In the genomic region with DNA sequence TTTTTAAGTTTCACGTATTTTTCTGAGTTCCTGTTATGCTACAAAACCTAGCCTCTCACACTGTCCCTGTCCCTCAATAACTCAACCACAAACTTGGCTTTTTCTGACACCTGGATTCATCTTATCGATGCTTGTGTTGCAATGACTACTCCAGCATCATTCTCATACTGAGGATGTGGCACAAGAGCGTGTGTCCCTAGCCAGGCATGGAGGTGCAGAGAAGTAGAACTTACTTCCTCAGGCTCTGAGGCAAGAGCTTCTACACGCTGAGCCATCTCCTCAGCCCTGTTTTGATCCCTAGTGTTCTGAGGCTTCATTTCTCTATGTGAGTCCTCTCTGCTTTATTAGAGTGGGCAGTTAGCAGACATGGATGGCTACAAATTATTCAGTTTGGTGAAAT, we compare ENCODE assay signal across 20 mouse cellular contexts. TPM values are rescaled to one million over a fixed set of nuclear protein-coding genes. Genes with fewer than 3 reads are reported as not detected.
DNase-seq lines count a peak whose midpoint lies in the region; ATAC-seq lines count a peak whose summit lies in the region.
"Had no signal": no experiment of that assay in that cellular context is flagged by ENCODE, and none has a peak within 500 bp of the region (broad histone marks: within the 10 kb centered on the region; RNA-seq: fewer than 3 reads in every experiment).

No protein-coding gene starts in this region.

- intact Hi-C loops in heart, postnatal 14 days (cut with DNase I): no loop called here

- peak; percentile 30 for DNase-seq in A20 (ENCODE audit: low read depth, low spot score)
- DNase-seq in spleen, postnatal 10 days (ENCODE audit: low spot score in 2 of 2): no peak
- no peak for DNase-seq in heart, postnatal 14 days
- DNase-seq: adrenal gland, adult 2 months; adrenal gland, postnatal 10 days; adrenal gland, postnatal 25 days; cerebellum, adult 11 months; cerebellum, adult 18-20 months; cerebellum, adult 8-10 months; cerebellum, adult 9-11 months; cerebellum, postnatal 14 days; cerebellum, postnatal 36 days had no signal

- peak; percentile 84 for ATAC-seq in granulocyte monocyte progenitor cell, adult 5-6 weeks (replicated peaks; ENCODE audit: poor library complexity, severe bottlenecking)
- peak; percentile 69 for ATAC-seq in megakaryocyte, adult 5-6 weeks (ENCODE audit: poor library complexity, severe bottlenecking)
- ATAC-seq in monocyte, adult 5-6 weeks (replicated peaks; ENCODE audit: insufficient number of reproducible peaks, low FRiP score, low TSS enrichment, poor library complexity, severe bottlenecking): peak; percentile 59; the same call in 1 of the 2 replicates
- ATAC-seq in erythroid progenitor cell, adult 5-6 weeks (replicated peaks; ENCODE audit: low FRiP score, poor library complexity, severe bottlenecking): no peak
- ATAC-seq: forebrain, embryonic 14.5 days; forebrain, embryonic 16.5 days had no signal

RNA-seq across cellular contexts. Expression of gene Ltf, which starts 14.6 kb away (rescaled TPM):
- total RNA-seq in granulocyte monocyte progenitor cell, adult 5-6 weeks (2014; fragmentation: Nextera tagmentation): 32.3 TPM in 1 of 2 replicates, not detected in the other
- total RNA-seq in granulocyte monocyte progenitor cell, adult 5-6 weeks (2017): 99.6 and 152 TPM in 2 replicates
- total RNA-seq in megakaryocyte, adult 5-6 weeks (2015): 1,347 and 1,763 TPM in 2 replicates
- total RNA-seq in megakaryocyte, adult 5-6 weeks (2017): 1,568 and 2,380 TPM in 2 replicates
- total RNA-seq in monocyte, adult 5-6 weeks (2017): 0.39 to 1.6 TPM in 2 of 3 replicates, not detected in the other
- 1 to 10 TPM; 1.6 to 1.8 TPM for total RNA-seq in heart, postnatal 14 days (2021)
- 420 and 461 TPM in 2 replicates for total RNA-seq in erythroid progenitor cell, adult 5-6 weeks (2015; ENCODE audit: low replicate concordance)
- 308 and 520 TPM in 2 replicates for total RNA-seq in erythroid progenitor cell, adult 5-6 weeks (2017; ENCODE audit: low replicate concordance)
- total RNA-seq: ES-E14, MEL had no signal

RNA-seq across cellular contexts. Expression of gene Ccrl2, which starts 23.6 kb away (rescaled TPM):
- 3.7 TPM in 1 of 2 replicates, not detected in the other for total RNA-seq in granulocyte monocyte progenitor cell, adult 5-6 weeks (2014; fragmentation: Nextera tagmentation)
- total RNA-seq in granulocyte monocyte progenitor cell, adult 5-6 weeks (2017): 6.5 and 8.8 TPM in 2 replicates
- 3.7 and 8.9 TPM in 2 replicates for total RNA-seq in megakaryocyte, adult 5-6 weeks (2015)
- total RNA-seq in megakaryocyte, adult 5-6 weeks (2017): 4.3 and 11.1 TPM in 2 replicates
- total RNA-seq in monocyte, adult 5-6 weeks (2017): 45.5 to 87.2 TPM (median 46.4 TPM) in 3 replicates
- 10 to 100 TPM in 1 of 2 experiments, 1 to 10 TPM in 1; 9.7 to 10.5 TPM for total RNA-seq in heart, postnatal 14 days (2021)
- total RNA-seq in erythroid progenitor cell, adult 5-6 weeks (2015; ENCODE audit: low replicate concordance): 11.5 and 13.8 TPM in 2 replicates
- 25.2 and 26.2 TPM in 2 replicates for total RNA-seq in erythroid progenitor cell, adult 5-6 weeks (2017; ENCODE audit: low replicate concordance)

RNA-seq across cellular contexts. Expression of gene Rtp3, which starts 43.3 kb away (rescaled TPM):
- not detected in 2 replicates for total RNA-seq in granulocyte monocyte progenitor cell, adult 5-6 weeks (2014; fragmentation: Nextera tagmentation)
- total RNA-seq in granulocyte monocyte progenitor cell, adult 5-6 weeks (2017): not detected in 2 replicates
- total RNA-seq in megakaryocyte, adult 5-6 weeks (2015): not detected in 2 replicates
- not detected in 2 replicates for total RNA-seq in megakaryocyte, adult 5-6 weeks (2017)
- not detected in 3 replicates for total RNA-seq in monocyte, adult 5-6 weeks (2017)
- 1 to 10 TPM; 3.0 to 5.2 TPM for total RNA-seq in heart, postnatal 14 days (2021)
- not detected in 2 replicates for total RNA-seq in erythroid progenitor cell, adult 5-6 weeks (2015; ENCODE audit: low replicate concordance)
- total RNA-seq in erythroid progenitor cell, adult 5-6 weeks (2017; ENCODE audit: low replicate concordance): not detected in 2 replicates
- total RNA-seq: MEL had no signal
